Mouse (Mus musculus): ENCODE data around the gene Alox12b. TPM values are rescaled to one million over a fixed set of nuclear protein-coding genes. Genes with fewer than 3 reads are reported as not detected.

Gene Alox12b
- total and polyA plus RNA-seq, 2 experiments = not detected

GRCm38 (mm10) chr11:69149728-69150127, 7.1 kb upstream of the Alox12b start:
- no peaks in the 10 kb centered on the region for H3K4me1 ChIP-seq (ENCODE audit: control insufficient read depth, insufficient read depth, low read length)
- H3K4me3 ChIP-seq (ENCODE audit: insufficient read depth, low read depth, low read length) = no peak overlapping the region
- WGBS = 82% methylated on average over 6 of the region's 6 CpGs
- H3K79me2 ChIP-seq (ENCODE audit: control insufficient read depth, insufficient read depth, low read length) = no peaks in the 10 kb centered on the region
- no peak overlapping the region for H3K9ac ChIP-seq (ENCODE audit: low read depth, low read length)
- H3K27me3 ChIP-seq (ENCODE audit: control insufficient read depth, insufficient read depth, low read length) = no peaks in the 10 kb centered on the region
- H3K27ac ChIP-seq (replicated peaks; ENCODE audit: insufficient read depth, low read depth, low read length) = no peak overlapping the region
- no peaks in the 10 kb centered on the region for H3K36me3 ChIP-seq (ENCODE audit: control insufficient read depth, insufficient read depth, low read length)
- no peak for TF ChIP-seq POLR2A (IDR thresholded peaks at IDR 0.05; ENCODE audit: extremely low read depth, insufficient read depth, low read length)
- no peak for TF ChIP-seq CTCF (IDR thresholded peaks at IDR 0.05; ENCODE audit: low read depth, low read length)
- DNase-seq (ENCODE audit: extremely low read depth, low read depth, low spot score) = no peak

DNA sequence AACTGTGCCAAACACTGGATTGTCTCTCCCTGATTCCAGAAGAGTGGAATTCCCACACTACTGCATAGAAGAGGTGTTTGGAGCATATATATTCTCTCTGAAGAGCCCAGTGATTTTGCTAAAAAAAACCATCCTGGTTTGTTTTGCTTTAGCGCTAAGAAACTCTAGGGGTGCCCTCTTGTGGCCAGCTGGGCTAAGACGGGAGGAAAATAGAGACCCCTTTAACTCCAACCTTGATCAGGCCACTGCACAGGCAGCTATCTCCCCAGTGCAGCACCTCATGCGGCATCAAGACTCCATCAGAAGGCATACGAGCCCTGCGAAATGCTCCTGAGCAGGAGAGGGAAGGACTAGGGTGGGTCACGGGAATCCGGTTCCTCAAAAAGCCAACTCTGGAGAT, 6.3 kb upstream of the Alox12b start:
- Histone ChIP-seq H3K27me3 (ENCODE audit: control insufficient read depth, insufficient read depth, low read length) (no peaks in the 10 kb centered on the region), H3K9ac (ENCODE audit: low read depth, low read length) (no peak overlapping the region), H3K4me1 (ENCODE audit: control insufficient read depth, insufficient read depth, low read length) (no peaks in the 10 kb centered on the region), H3K36me3 (ENCODE audit: control insufficient read depth, insufficient read depth, low read length) (no peaks in the 10 kb centered on the region), H3K27ac (replicated peaks; ENCODE audit: insufficient read depth, low read depth, low read length) (no peak overlapping the region), H3K4me3 (ENCODE audit: insufficient read depth, low read depth, low read length) (no peak overlapping the region), H3K79me2 (ENCODE audit: control insufficient read depth, insufficient read depth, low read length) (no peaks in the 10 kb centered on the region)
- TF ChIP-seq CTCF (IDR thresholded peaks at IDR 0.05; ENCODE audit: low read depth, low read length) (peak; percentile 55), POLR2A (IDR thresholded peaks at IDR 0.05; ENCODE audit: extremely low read depth, insufficient read depth, low read length) (no peak)
- WGBS = 9% methylated on average over 7 of the region's 7 CpGs
- peak; percentile 25 for DNase-seq (ENCODE audit: extremely low read depth, low read depth, low spot score)

GRCm38 (mm10) chr11:69151004-69151403, 5.8 kb upstream of the Alox12b start:
- 71% methylated on average over 6 of the region's 6 CpGs for WGBS
- Histone ChIP-seq H3K36me3 (ENCODE audit: control insufficient read depth, insufficient read depth, low read length) (no peaks in the 10 kb centered on the region), H3K27me3 (ENCODE audit: control insufficient read depth, insufficient read depth, low read length) (no peaks in the 10 kb centered on the region), H3K4me3 (ENCODE audit: insufficient read depth, low read depth, low read length) (no peak overlapping the region), H3K27ac (replicated peaks; ENCODE audit: insufficient read depth, low read depth, low read length) (no peak overlapping the region), H3K9ac (ENCODE audit: low read depth, low read length) (no peak overlapping the region), H3K4me1 (ENCODE audit: control insufficient read depth, insufficient read depth, low read length) (no peaks in the 10 kb centered on the region), H3K79me2 (ENCODE audit: control insufficient read depth, insufficient read depth, low read length) (no peaks in the 10 kb centered on the region)
- DNase-seq (ENCODE audit: extremely low read depth, low read depth, low spot score) = no peak
- TF ChIP-seq POLR2A (IDR thresholded peaks at IDR 0.05; ENCODE audit: extremely low read depth, insufficient read depth, low read length) = no peak

DNA sequence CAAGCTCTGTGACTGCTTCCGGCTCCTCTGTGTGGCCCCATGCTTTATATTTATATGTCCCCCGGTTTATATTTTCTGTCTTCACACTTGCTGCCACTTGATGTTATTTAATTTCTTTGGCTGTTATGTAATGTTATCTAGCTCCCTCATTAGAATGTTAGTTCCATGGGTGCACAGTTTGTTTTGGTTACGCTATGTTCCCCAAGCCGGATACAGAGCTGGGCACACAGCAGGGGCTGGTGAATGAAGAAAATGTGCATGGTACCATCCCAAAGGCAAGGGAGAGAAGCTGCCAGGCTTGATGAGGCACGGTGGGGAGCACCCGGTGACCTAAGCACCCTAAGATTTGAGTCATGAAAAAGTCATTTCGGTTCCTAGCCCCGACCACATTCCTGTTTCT, 3.0 kb upstream of the Alox12b start:
- Histone ChIP-seq H3K9ac (ENCODE audit: low read depth, low read length) (no peak overlapping the region), H3K27ac (replicated peaks; ENCODE audit: insufficient read depth, low read depth, low read length) (no peak overlapping the region), H3K79me2 (ENCODE audit: control insufficient read depth, insufficient read depth, low read length) (no peaks in the 10 kb centered on the region), H3K4me1 (ENCODE audit: control insufficient read depth, insufficient read depth, low read length) (no peaks in the 10 kb centered on the region), H3K4me3 (ENCODE audit: insufficient read depth, low read depth, low read length) (no peak overlapping the region), H3K27me3 (ENCODE audit: control insufficient read depth, insufficient read depth, low read length) (peaks cover 3% of the 10 kb centered on the region; the same call in 1 of the 2 replicates), H3K36me3 (ENCODE audit: control insufficient read depth, insufficient read depth, low read length) (no peaks in the 10 kb centered on the region)
- DNase-seq (ENCODE audit: extremely low read depth, low read depth, low spot score) = no peak
- TF ChIP-seq POLR2A (IDR thresholded peaks at IDR 0.05; ENCODE audit: extremely low read depth, insufficient read depth, low read length) = no peak
- TF ChIP-seq CTCF (IDR thresholded peaks at IDR 0.05; ENCODE audit: low read depth, low read length) = no peak
- WGBS = 74% methylated on average over 8 of the region's 8 CpGs

DNA sequence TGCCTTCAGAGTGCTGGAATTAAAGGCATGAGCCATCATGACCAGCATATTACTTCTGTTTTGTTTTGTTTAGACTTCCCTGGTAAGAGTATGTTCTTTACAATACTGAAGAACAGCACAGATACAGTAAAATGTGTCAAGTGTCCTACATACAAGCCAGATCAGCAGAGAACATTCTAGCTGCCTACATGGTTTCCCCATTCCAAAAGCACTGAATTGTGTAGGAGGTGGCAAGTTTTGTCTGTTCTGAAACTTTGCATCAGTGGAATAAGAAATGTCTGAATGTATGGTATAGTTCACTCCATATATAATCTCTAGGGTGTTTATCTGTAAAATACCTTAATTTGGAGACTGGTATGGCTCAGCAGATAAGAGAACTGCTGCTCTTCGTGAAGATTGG, 1.4 kb upstream of the Alox12b start:
- Histone ChIP-seq H3K27ac (replicated peaks; ENCODE audit: insufficient read depth, low read depth, low read length) (no peak overlapping the region), H3K27me3 (ENCODE audit: control insufficient read depth, insufficient read depth, low read length) (peaks cover 3% of the 10 kb centered on the region; the same call in 1 of the 2 replicates), H3K4me3 (ENCODE audit: insufficient read depth, low read depth, low read length) (no peak overlapping the region), H3K79me2 (ENCODE audit: control insufficient read depth, insufficient read depth, low read length) (no peaks in the 10 kb centered on the region), H3K9ac (ENCODE audit: low read depth, low read length) (no peak overlapping the region), H3K4me1 (ENCODE audit: control insufficient read depth, insufficient read depth, low read length) (no peaks in the 10 kb centered on the region), H3K36me3 (ENCODE audit: control insufficient read depth, insufficient read depth, low read length) (no peaks in the 10 kb centered on the region)
- 31% methylated on average over 1 of the region's 1 CpGs for WGBS
- TF ChIP-seq CTCF (IDR thresholded peaks at IDR 0.05; ENCODE audit: low read depth, low read length) = no peak
- no peak for TF ChIP-seq POLR2A (IDR thresholded peaks at IDR 0.05; ENCODE audit: extremely low read depth, insufficient read depth, low read length)
- DNase-seq (ENCODE audit: extremely low read depth, low read depth, low spot score) = no peak

DNA sequence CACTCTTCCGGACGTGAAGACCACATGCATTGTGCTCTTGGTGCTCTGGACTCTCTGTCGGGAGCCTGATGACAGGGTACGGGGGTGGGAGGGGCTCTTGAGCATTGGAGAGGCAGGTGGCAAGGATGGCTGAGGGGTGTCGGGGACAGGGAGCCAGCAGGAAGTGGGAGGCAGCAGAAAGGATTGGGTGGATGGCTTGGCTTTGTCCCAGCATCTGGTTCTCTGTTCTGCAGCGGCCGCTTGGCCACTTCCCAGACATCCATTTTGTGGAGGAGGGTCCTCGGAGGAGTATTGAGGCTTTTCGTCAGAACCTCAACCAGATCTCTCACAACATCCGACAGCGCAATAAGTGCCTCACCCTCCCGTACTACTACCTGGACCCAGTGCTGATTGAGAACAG, 12.5 kb downstream of the Alox12b start:
- H3K4me3 ChIP-seq (ENCODE audit: insufficient read depth, low read depth, low read length) = no peak overlapping the region
- H3K9ac ChIP-seq (ENCODE audit: low read depth, low read length) = no peak overlapping the region
- H3K4me1 ChIP-seq (ENCODE audit: control insufficient read depth, insufficient read depth, low read length) = no peaks in the 10 kb centered on the region
- TF ChIP-seq CTCF (IDR thresholded peaks at IDR 0.05; ENCODE audit: low read depth, low read length) (no peak), POLR2A (IDR thresholded peaks at IDR 0.05; ENCODE audit: extremely low read depth, insufficient read depth, low read length) (no peak)
- no peak overlapping the region for H3K27ac ChIP-seq (replicated peaks; ENCODE audit: insufficient read depth, low read depth, low read length)
- 86% methylated on average over 12 of the region's 12 CpGs for WGBS
- H3K79me2 ChIP-seq (ENCODE audit: control insufficient read depth, insufficient read depth, low read length) = no peaks in the 10 kb centered on the region
- no peaks in the 10 kb centered on the region for H3K27me3 ChIP-seq (ENCODE audit: control insufficient read depth, insufficient read depth, low read length)
- no peak for DNase-seq (ENCODE audit: extremely low read depth, low read depth, low spot score)
- no peaks in the 10 kb centered on the region for H3K36me3 ChIP-seq (ENCODE audit: control insufficient read depth, insufficient read depth, low read length)
